Mouse (Mus musculus): ENCODE data around the gene Adamts13. TPM values are rescaled to one million over a fixed set of nuclear protein-coding genes. Genes with fewer than 3 reads are reported as not detected.

Adamts13 gene
- polyA plus RNA-seq, 1 experiment = 0.09 TPM

DNA sequence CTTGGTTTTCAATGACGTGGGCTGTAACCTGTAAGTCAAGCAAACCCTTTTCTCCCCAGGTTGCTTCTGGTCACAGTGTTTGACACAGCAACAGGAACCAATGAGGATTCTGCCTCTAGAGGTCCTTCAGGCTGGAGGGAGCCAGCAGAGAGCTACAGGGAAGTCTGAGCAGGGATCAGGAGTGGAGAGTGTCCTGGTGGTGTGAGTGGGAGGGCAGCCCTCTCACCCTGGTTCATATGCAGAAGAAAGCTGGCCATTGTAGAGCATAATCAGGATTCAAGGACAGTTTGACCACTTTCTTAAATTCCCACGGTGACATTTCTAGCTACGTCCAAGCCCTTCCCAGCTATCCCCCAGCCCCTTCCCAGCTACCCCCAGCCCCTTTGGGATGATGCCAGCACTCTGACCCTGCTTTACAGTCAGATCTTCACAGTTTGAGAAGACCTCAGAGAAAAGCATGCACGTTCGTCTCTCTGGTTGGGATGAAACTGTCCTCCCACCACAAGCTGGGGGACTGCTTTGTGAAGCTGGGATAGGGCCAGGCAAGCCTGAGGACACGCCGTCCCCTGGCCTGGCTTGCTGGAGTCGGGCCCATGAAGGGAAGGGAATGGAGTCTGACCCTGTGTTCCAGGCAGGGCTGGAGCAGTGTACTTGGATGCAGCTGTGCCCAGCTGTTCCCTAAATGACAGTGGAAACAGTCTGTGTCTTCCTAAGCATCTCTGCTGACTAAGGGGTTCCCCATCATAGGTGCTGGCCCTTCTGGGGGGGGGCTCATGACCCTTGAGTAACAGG is 73.0 kb downstream of the Adamts13 start:
- H3K79me3 ChIP-seq (ENCODE audit: low read depth) = no peaks in the 10 kb centered on the region
- H3K4me3 ChIP-seq (ENCODE audit: insufficient read depth, poor library complexity, severe bottlenecking) = no peak overlapping the region
- H3K27me3 ChIP-seq (ENCODE audit: control insufficient read depth, insufficient read depth, insufficient read length) = peaks cover 63% of the 10 kb centered on the region
- H3K36me3 ChIP-seq (ENCODE audit: control insufficient read depth, insufficient read depth) = no peaks in the 10 kb centered on the region
- TF ChIP-seq MAX (IDR thresholded peaks at IDR 0.05) (no peak), CEBPB (IDR thresholded peaks at IDR 0.05; ENCODE audit: low read depth) (no peak), FOSL1 (IDR thresholded peaks at IDR 0.05; ENCODE audit: insufficient read depth, low read length, poor library complexity, severe bottlenecking) (no peak), MYOD1 (IDR thresholded peaks at IDR 0.05; ENCODE audit: control insufficient read depth, insufficient read length, low read depth) (no peak), MYOG (IDR thresholded peaks at IDR 0.05; ENCODE audit: control insufficient read depth, extremely low read depth, insufficient read length) (no peak)
- no peak overlapping the region for H3ac ChIP-seq (ENCODE audit: control insufficient read depth, insufficient read length, low read depth)
- no peaks in the 10 kb centered on the region for H3K79me2 ChIP-seq (ENCODE audit: control insufficient read depth, insufficient read depth)

GRCm38 (mm10) chr2:27049408-27049807 is 76.2 kb downstream of the Adamts13 start:
- no peaks in the 10 kb centered on the region for H3K36me3 ChIP-seq (ENCODE audit: control insufficient read depth, insufficient read depth)
- H3ac ChIP-seq (ENCODE audit: control insufficient read depth, insufficient read length, low read depth) = no peak overlapping the region
- no peak for TF ChIP-seq MYOG (IDR thresholded peaks at IDR 0.05; ENCODE audit: control insufficient read depth, extremely low read depth, insufficient read length)
- no peak for TF ChIP-seq USF1 (IDR thresholded peaks at IDR 0.05; ENCODE audit: low read depth)
- TF ChIP-seq CEBPB (IDR thresholded peaks at IDR 0.05; ENCODE audit: low read depth) = no peak
- TF ChIP-seq MAX (IDR thresholded peaks at IDR 0.05) = no peak
- no peaks in the 10 kb centered on the region for H3K79me3 ChIP-seq (ENCODE audit: low read depth)
- no peak overlapping the region for H3K4me3 ChIP-seq (ENCODE audit: insufficient read depth, poor library complexity, severe bottlenecking)
- no peaks in the 10 kb centered on the region for H3K79me2 ChIP-seq (ENCODE audit: control insufficient read depth, insufficient read depth)
- H3K27me3 ChIP-seq (ENCODE audit: control insufficient read depth, insufficient read depth, insufficient read length) = peaks cover 56% of the 10 kb centered on the region

DNA sequence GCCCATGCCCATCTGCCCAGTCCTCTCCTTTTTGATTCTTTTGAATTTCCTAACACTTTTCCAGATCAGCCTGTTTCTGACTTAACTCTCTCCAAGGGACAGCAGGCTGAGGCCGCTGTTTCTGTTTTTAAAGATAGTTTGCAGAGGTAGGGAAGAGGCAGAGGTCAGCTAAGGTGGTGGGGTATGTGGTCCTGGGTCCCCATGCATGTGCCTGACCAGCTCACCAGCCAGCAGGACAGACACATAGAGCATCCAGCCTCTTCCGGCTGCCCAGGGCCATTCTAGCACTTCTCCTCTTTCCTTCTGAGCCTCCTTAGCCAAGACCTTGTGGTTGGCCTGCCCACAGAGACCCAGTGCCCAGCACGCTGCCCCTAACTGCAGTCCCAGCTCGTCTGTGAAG is 85.0 kb downstream of the Adamts13 start:
- Histone ChIP-seq H3K79me2 (ENCODE audit: control insufficient read depth, insufficient read depth) (no peaks in the 10 kb centered on the region), H3K27me3 (ENCODE audit: control insufficient read depth, insufficient read depth, insufficient read length) (peaks cover 11% of the 10 kb centered on the region), H3K4me3 (ENCODE audit: insufficient read depth, poor library complexity, severe bottlenecking) (no peak overlapping the region), H3ac (ENCODE audit: control insufficient read depth, insufficient read length, low read depth) (no peak overlapping the region), H3K36me3 (ENCODE audit: control insufficient read depth, insufficient read depth) (no peaks in the 10 kb centered on the region), H3K79me3 (ENCODE audit: low read depth) (no peaks in the 10 kb centered on the region)
- no peak for TF ChIP-seq MYOD1 (IDR thresholded peaks at IDR 0.05; ENCODE audit: control insufficient read depth, insufficient read length, low read depth)
- TF ChIP-seq MYOG (IDR thresholded peaks at IDR 0.05; ENCODE audit: control insufficient read depth, extremely low read depth, insufficient read length) = no peak
- TF ChIP-seq CTCF (IDR thresholded peaks at IDR 0.05; ENCODE audit: control insufficient read depth, insufficient read depth, insufficient read length) = no peak
- TF ChIP-seq FOSL1 (IDR thresholded peaks at IDR 0.05; ENCODE audit: insufficient read depth, low read length, poor library complexity, severe bottlenecking) = no peak
- no peak for TF ChIP-seq CEBPB (IDR thresholded peaks at IDR 0.05; ENCODE audit: low read depth)
- no peak for TF ChIP-seq MAX (IDR thresholded peaks at IDR 0.05)
- TF ChIP-seq USF1 (IDR thresholded peaks at IDR 0.05; ENCODE audit: low read depth) = no peak

DNA sequence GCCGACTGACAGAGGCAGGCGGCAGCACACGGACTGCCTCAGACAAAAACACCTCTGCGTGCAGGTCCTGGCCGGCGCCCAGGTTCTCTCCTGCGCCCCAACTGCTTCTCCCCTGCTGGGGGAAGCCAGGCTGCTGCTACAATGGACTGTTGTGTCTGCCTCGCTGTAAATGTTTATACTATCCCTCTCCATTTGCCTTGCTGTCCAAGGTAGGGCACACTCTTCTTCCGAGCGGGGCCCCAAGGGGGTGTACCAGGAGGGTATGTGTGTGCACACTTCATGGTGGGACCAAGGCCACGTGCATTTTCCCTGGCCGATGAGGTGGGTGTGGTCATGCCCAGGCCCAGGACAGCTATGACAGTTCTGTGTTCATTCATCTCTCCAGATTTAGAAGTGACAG is 85.5 kb downstream of the Adamts13 start:
- TF ChIP-seq CTCF (IDR thresholded peaks at IDR 0.05; ENCODE audit: control insufficient read depth, insufficient read depth, insufficient read length) (no peak), MYOD1 (IDR thresholded peaks at IDR 0.05; ENCODE audit: control insufficient read depth, insufficient read length, low read depth) (no peak), FOSL1 (IDR thresholded peaks at IDR 0.05; ENCODE audit: insufficient read depth, low read length, poor library complexity, severe bottlenecking) (no peak), USF1 (IDR thresholded peaks at IDR 0.05; ENCODE audit: low read depth) (no peak), MAX (IDR thresholded peaks at IDR 0.05) (no peak), CEBPB (IDR thresholded peaks at IDR 0.05; ENCODE audit: low read depth) (no peak), MYOG (IDR thresholded peaks at IDR 0.05; ENCODE audit: control insufficient read depth, extremely low read depth, insufficient read length) (no peak)
- no peaks in the 10 kb centered on the region for H3K36me3 ChIP-seq (ENCODE audit: control insufficient read depth, insufficient read depth)
- H3K79me2 ChIP-seq (ENCODE audit: control insufficient read depth, insufficient read depth) = no peaks in the 10 kb centered on the region
- no peak overlapping the region for H3K4me3 ChIP-seq (ENCODE audit: insufficient read depth, poor library complexity, severe bottlenecking)
- no peak overlapping the region for H3ac ChIP-seq (ENCODE audit: control insufficient read depth, insufficient read length, low read depth)
- peaks cover 7% of the 10 kb centered on the region for H3K27me3 ChIP-seq (ENCODE audit: control insufficient read depth, insufficient read depth, insufficient read length)
- H3K79me3 ChIP-seq (ENCODE audit: low read depth) = no peaks in the 10 kb centered on the region

DNA sequence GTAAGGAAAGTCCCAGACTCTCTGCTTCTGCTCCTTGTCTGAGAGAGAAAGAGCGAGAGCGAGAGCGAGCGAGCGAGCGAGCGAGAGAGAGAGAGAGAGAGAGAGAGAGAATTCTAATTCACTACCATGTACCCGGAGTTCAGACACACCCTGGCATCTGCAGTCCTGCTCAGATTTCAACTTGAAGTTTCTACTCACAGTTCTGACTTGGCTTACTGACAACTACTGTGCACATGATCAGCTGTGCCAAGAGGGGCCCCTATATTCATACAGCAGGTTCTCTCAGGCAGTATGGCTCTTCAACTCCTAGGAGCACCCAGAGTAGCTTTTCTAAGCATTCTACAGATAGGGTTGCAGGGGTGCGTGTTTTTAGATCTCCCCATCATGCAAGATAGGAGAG is 86.0 kb downstream of the Adamts13 start:
- H3K27me3 ChIP-seq (ENCODE audit: control insufficient read depth, insufficient read depth, insufficient read length) = peaks cover 7% of the 10 kb centered on the region
- no peak overlapping the region for H3ac ChIP-seq (ENCODE audit: control insufficient read depth, insufficient read length, low read depth)
- no peaks in the 10 kb centered on the region for H3K79me3 ChIP-seq (ENCODE audit: low read depth)
- H3K79me2 ChIP-seq (ENCODE audit: control insufficient read depth, insufficient read depth) = no peaks in the 10 kb centered on the region
- H3K36me3 ChIP-seq (ENCODE audit: control insufficient read depth, insufficient read depth) = no peaks in the 10 kb centered on the region
- no peak for TF ChIP-seq CTCF (IDR thresholded peaks at IDR 0.05; ENCODE audit: control insufficient read depth, insufficient read depth, insufficient read length)
- TF ChIP-seq FOSL1 (IDR thresholded peaks at IDR 0.05; ENCODE audit: insufficient read depth, low read length, poor library complexity, severe bottlenecking) = no peak
- no peak for TF ChIP-seq MYOD1 (IDR thresholded peaks at IDR 0.05; ENCODE audit: control insufficient read depth, insufficient read length, low read depth)
- no peak for TF ChIP-seq CEBPB (IDR thresholded peaks at IDR 0.05; ENCODE audit: low read depth)
- no peak for TF ChIP-seq MYOG (IDR thresholded peaks at IDR 0.05; ENCODE audit: control insufficient read depth, extremely low read depth, insufficient read length)
- no peak for TF ChIP-seq MAX (IDR thresholded peaks at IDR 0.05)
- TF ChIP-seq USF1 (IDR thresholded peaks at IDR 0.05; ENCODE audit: low read depth) = no peak
- H3K4me3 ChIP-seq (ENCODE audit: insufficient read depth, poor library complexity, severe bottlenecking) = no peak overlapping the region

Other genes with a start within 250 kb of the Adamts13 start
- gene Abo, start 108.4 kb upstream of the Adamts13 start, polyA plus RNA-seq (2012; fragmentation: generic; extraction: Trizol) = not detected
- 20.1 TPM for gene Surf6, start 70.5 kb upstream of the Adamts13 start, polyA plus RNA-seq (2012; fragmentation: generic; extraction: Trizol)
- gene Med22, start 62.7 kb upstream of the Adamts13 start, polyA plus RNA-seq (2012; fragmentation: generic; extraction: Trizol) = 71.0 TPM
- 3,080 TPM for gene Rpl7a, start 62.7 kb upstream of the Adamts13 start, polyA plus RNA-seq (2012; fragmentation: generic; extraction: Trizol)
- 42.6 TPM for gene Surf2, start 57.0 kb upstream of the Adamts13 start, polyA plus RNA-seq (2012; fragmentation: generic; extraction: Trizol)
- 40.8 TPM for gene Surf1, start 56.9 kb upstream of the Adamts13 start, polyA plus RNA-seq (2012; fragmentation: generic; extraction: Trizol)
- gene Surf4, start 39.5 kb upstream of the Adamts13 start, polyA plus RNA-seq (2012; fragmentation: generic; extraction: Trizol) = 165 TPM
- gene Stkld1, start 39.4 kb upstream of the Adamts13 start, polyA plus RNA-seq (2012; fragmentation: generic; extraction: Trizol) = not detected
- gene Rexo4, start 9.0 kb upstream of the Adamts13 start, polyA plus RNA-seq (2012; fragmentation: generic; extraction: Trizol) = 30.0 TPM
- gene Cacfd1, start 36.5 kb downstream of the Adamts13 start, polyA plus RNA-seq (2012; fragmentation: generic; extraction: Trizol) = 18.4 TPM
- gene Slc2a6, start 54.6 kb downstream of the Adamts13 start, polyA plus RNA-seq (2012; fragmentation: generic; extraction: Trizol) = 0.55 TPM
- 3.8 TPM for gene Mymk, start 98.8 kb downstream of the Adamts13 start, polyA plus RNA-seq (2012; fragmentation: generic; extraction: Trizol)
- 0.04 TPM for gene Adamtsl2, start 106.0 kb downstream of the Adamts13 start, polyA plus RNA-seq (2012; fragmentation: generic; extraction: Trizol)
- gene Fam163b, start 169.1 kb downstream of the Adamts13 start, polyA plus RNA-seq (2012; fragmentation: generic; extraction: Trizol) = not detected
- 0.06 TPM for gene Dbh, start 191.8 kb downstream of the Adamts13 start, polyA plus RNA-seq (2012; fragmentation: generic; extraction: Trizol)